Mouse (Mus musculus) lung, postnatal 10 days (tissue): ENCODE data around the gene Tnfsf10.
"Not testable (repeated sequence)": the region's sequence is repeated elsewhere in the genome, so short reads cannot be mapped to it uniquely, and the experiment has no call there.

ENCODE experiments used
- DNase-seq: peaks from one replicate; pipeline ENCODE4 v3.0.0; 2021

The Tnfsf10 gene

DNA sequence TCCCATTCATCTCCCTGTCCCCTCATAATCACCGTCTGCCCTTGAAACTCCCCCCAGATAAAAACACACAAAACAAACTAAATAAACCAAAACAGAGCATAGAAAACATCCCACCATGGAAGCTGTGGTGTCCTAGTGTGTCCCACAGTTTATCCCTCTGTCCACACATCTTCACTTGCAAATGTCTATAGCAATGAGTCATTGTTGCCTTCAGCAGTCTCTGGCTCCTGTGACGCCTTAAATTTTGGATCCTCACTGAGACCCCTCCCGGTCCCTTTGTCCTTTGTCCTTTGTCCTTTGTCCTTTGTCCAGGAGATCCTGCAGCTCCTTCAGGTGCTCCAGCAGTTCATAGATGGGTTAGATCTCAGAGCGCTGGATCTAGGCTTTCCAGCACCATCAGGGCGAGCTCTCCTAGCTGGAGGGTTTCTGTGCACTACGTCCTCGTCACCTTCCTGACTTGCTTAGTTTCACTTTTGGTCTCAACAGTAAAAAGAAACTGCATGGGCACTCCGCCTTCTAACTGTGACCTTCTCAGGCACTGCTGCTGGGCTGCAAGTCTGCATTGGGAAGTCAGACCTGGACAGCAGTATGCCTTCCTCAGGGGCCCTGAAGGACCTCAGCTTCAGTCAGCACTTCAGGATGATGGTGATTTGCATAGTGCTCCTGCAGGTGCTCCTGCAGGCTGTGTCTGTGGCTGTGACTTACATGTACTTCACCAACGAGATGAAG is at the start of gene Tnfsf10:
TSS of gene Tnfsf10 (plus strand) at position 470 of the 729 bp plus-strand sequence.
- peak; percentile 58 for DNase-seq

DNA sequence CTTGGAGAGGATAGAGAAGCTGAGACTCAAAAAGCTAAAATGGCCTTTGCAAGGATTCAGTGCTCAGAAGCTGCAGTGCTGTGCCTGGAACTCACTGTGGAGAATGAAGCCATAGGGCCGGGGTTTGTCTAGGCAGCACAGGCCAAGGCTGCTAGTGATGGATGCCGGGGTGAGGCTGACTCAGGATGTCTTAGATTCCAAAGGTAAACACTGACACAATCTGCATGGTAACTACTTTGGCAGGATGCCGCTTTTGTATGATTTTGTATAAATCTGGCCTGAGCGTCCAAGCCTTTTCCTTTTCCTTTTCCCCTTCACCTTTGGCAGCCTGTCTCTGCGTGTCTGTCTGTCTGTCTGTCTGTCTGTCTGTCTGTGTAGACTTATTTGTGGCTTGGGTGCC is 49.5 kb upstream of the Tnfsf10 start:
- DNase-seq, result peak; percentile 87

DNA sequence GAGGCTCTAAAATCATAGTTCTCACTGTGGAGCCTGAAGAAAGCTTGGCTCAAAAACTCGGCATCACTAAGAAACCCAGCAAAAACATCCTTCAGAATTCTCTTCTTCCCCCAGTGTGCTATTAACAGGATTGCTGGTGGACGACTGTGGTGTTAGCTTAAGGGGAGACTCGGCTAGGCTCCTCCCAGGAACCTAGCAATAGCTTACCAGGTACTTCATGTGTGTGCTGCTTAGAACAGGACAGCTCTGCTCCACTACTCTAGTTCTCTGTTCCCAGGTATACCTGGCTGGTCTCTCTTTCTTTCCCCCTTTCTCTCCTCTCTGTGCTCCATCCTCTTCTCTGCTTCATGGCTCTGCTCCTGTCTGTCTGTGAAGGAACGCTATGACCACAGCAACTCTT is 48.9 kb upstream of the Tnfsf10 start:
- DNase-seq, result no peak

DNA sequence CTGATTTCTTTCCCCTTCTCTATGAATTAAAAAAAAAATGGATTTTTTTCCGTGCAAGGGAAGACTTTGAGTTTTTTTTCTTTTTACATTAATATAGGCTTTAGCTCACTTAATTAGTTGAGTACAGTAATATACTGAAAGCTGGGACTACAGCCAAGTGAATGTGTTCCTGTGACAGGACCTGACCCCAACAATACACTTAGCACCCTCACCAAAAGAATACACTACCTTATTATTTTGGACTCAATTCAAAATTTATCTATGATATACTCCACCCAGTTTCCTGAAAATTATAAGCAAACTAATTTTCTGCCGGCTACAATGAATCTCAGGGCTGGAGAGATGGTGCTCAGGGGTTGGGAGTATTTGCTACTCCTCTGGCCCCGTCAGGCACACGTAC is 47.7 kb upstream of the Tnfsf10 start:
- peak; percentile 29 for DNase-seq

DNA sequence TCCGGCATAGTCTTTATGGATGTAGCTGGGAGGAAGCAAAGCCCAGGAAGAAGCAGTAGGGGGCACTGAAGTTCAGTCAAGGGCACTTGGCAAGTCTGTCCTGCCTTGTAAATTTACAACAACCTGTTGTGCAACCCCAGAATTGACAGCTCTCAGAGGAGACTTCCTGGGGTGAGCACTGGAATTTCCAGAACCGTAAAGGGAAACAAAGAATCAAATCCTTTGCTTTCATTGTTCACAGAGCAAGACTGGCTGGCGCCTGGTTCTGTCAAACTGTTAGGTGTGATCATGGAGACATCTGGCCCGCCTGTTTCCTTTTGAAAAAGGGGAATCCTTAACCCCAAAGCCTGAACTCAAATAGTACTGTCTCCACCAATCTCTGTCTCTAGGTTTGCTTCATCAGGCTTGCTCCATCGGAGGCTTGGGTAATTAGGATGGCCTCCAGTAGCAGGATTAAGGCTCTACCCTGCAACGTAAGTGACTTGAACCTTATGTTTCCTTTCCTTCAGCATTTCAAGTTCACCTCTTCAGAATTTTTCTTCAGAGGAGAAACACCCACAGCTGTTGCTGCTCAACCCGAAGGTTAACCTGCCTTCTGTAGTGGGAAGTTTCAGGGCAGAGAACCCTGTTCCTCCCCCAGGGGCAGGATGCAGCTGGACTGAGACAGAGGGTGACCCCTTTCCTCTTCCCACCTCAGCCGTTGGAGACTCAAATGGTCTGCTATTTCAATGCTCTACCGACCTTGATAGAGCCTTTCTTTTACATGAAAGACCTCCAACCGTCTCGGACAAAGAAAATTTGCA is 46.5 kb upstream of the Tnfsf10 start:
- DNase-seq, result peak; percentile 89

DNA sequence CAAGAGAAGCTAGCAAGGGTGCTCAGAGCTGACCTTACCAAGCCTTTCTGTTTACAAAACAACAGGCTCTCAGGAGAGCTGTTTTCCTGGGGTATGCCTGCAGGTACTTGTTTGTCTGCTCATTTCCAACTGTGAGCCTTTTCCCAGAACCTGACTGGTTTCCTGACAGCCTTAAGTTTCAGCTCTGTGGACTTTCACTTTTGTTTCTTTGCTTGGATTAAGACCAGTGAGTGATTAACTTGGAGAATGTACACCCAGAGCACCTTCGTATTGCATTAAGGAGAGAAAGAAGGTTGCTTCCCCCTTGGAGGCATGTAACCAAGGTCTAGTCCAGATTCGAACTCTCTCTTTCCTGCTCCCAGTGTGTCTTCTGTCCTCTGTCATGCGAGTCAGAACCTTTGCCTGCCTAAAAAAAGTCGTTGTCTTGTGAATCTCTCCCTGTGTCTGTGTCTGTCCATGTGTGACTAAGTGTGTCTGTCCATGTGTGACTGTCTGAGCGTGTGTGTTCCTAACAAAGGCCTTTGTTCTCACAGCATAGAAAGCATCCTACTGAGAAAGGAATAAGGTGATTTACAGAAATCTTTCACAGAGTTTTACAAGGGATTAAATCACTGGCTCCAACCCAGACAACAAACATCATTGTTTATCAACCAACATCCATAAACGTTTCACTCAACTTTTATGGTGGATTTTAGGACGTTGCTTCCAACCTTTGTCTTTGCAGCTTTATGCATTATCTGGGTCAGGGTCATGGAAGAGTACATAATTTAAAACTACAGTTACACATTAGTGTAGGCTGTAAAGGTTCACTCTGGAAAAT is 43.7 kb upstream of the Tnfsf10 start:
- no peak for DNase-seq

DNA sequence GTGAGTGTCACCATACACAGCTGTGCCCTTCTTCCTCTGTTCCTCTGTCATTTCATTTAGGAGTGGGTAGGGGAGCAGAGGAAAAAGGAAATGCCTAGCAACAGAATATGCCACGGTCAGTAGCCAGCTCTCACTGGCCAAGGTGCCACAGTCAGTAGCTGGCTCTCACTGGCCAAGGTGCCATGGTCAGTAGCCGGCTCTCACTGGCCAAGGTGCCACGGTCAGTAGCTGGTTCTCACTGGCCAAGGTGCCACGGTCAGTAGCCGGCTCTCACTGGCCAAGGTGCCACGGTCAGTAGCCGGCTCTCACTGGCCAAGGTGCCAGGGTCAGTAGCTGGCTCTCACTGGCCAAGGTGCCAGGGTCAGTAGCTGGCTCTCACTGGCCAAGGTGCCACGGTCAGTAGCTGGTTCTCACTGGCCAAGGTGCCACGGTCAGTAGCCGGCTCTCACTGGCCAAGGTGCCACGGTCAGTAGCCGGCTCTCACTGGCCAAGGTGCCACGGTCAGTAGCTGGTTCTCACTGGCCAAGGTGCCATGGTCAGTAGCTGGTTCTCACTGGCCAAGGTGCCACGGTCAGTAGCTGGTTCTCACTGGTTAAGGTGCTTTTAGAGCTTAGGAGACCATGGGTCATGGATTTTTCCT is 37.4 kb upstream of the Tnfsf10 start:
- DNase-seq, result not testable (repeated sequence)

DNA sequence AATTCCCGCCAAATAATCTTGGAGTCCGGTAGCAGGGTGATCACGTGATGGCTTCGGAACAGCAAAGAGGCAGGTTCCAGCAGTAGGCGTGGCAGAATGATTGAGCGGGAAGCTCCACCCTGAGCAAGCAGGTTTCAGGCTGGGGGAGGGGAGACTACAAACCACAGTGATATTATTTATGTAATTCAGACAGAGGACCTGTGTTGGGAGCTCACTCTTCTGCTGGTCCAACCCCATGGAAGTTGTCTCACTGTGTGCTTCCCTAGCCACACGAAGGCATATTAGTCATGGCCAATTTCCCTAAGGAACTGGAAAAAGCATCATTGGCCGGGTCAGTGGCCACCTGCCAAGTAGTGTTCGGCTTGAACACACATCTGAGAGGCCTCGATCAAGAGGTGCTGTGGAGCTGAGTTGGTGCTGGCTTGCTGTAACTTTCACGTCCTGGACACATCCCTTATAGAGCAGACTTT is 36.5 kb upstream of the Tnfsf10 start:
- DNase-seq, result peak; percentile 63

DNA sequence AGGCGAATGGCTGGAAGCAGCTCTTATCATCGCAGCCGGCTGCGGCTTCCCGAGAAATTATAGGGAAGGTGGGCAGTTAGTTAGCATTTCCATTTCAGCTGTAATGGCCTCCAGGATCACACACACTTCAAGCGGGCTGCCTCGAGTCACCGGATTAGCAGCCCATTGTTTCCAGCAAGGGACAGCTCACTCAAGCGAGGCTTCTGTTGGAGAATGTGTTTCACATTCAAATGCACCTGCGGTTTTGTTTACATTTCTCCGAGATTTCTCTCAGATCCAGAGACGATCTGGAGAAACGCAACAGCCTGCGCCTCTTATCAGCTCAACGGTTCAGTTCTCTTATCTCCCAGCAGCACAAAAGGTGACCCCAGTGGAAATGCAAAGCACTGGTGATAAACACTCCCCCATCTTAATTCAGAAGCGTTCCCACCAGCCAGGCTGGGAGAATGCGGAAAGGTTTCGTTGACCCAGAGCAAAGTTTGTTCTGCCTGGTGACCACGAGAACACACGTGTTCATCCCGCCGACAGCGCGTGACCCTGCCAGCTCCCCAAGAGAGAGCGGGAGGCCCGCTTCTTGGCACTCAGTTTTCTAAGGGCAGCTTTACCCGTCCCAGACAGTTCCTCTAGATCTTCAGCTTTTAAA is 33.6 kb upstream of the Tnfsf10 start:
- no peak for DNase-seq

DNA sequence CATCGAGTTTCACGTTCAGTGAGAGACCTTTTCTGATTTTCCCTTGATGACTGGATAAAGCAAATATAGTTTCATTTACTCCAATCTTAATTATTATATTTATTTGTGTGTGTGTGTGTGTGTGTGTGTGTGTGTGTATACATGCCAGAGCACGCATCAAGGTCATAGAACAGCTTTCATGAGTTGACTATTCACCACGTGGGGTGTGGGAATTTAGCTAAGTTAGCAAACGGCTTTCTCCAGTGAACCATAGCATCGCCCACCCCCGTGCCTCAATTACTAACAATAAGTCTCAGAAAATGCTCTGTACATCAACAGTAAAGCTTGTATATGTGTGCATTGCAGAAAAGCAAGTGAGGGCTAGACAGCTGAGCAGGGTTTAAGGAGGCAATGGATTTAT is 33.0 kb upstream of the Tnfsf10 start:
- no peak for DNase-seq

DNA sequence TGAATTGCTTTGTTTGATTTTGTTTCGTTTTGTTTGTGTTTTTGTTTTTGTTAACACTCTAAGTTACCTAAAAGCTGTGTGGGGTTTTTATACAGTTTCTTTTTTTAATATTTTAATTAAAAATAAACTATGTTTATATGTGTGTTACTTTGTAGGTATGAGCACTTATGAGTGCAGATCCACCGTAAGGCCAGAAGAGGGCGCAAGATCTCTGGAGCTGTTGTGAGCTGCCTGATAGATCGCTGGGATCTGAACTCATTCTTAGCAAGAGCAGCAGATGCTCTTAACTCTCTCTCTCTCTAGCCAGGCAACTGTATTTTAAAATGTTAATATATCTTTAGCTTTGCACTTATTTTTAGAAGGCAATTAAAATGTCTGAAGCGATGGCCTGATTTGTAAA is 32.6 kb upstream of the Tnfsf10 start:
- DNase-seq, result no peak

DNA sequence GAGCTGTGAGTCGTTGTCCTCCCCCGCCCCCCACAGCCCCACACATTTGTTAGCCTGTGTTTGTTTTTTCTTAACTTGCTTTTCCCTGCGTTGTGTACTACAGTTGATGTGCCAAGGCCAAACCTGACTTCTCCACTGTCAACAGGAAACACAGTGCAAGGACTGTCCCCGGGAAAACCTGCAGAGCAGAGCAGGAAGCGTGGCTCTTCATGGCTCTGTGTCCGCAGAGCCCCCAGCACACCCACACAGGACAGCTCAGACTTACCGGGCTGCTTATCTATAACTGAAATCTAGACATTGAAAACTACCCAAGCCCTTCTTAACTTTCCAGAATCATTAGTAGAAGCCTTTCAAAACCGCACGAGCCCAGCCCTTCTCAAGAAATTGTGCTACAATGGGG is 31.8 kb upstream of the Tnfsf10 start:
- DNase-seq, result peak; percentile 48

DNA sequence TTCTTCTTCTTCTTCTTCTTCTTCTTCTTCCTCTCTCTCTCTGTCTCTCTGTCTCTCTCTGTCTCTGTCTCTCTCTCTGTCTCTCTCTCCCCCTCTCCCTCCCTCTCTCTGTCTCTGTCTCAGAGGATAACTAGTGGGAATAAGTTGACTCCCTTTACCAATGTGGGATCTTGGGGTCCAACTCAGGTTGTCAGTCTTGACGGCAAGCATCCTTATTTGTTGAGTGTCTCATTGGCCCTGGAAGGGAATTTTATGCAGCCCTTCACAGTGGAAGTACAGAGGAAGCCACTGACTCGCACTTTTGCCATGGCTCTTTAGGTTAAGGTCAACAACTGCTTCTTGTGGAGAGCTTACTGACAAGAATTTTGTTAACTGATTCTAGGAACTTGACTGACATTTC is 28.5 kb upstream of the Tnfsf10 start:
- no peak for DNase-seq

DNA sequence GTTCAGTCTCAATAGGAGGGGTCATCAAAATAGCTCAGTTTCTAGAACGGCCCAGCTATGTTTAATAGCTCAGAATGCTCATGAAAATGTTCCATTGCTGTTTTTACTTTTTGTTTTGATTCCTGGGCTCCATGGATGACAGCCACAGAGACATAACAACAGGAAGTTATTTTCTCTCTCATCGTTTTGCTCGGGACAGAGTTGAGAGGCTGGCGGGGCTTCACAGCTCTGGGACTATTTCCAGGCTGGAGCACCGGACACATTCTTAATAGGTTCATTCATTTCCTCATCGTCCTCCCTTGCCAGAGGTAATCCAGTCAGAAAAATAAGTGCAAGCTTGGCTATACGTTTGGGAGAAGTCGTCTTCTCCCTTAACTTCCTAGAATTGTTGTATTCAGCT is 27.9 kb upstream of the Tnfsf10 start:
- DNase-seq, result peak; percentile 50

DNA sequence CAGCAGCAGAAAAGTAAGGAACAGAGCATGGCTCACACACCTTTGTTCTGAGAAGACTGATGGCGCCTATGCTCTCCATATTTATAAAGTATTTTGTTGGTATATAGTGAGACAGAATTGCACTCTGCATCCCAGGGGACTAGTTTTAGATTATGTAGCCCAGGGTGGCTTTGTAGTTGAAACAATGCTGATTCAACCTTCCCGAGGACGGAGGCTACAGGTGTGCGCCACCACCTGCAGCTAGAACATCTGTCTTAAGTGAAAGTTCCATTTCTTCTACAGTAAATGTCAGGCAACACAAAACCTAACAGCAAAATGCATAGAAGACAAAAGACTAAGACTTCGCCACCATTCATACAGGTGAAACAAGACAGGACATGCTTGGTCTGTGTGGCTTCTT is 26.5 kb upstream of the Tnfsf10 start:
- DNase-seq, result no peak

DNA sequence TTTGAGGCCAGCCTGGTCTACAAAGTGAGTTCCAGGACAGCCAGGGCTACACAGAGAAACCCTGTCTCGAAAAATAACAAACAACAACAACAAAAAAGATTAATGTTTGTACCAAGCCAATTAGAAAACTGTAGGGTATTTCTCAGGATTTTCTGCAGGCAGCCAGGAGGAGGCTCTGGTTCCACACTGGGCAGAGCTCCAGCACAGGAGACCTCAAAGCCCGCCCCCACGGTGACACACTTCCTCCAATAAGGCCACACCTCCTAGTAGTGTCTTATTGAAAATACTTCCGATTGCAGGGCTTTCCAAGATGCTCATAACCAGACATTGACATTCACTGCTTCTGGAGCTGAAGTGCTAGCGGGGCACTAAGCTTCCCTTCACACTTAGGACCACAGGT is 25.9 kb upstream of the Tnfsf10 start:
- not testable (repeated sequence) for DNase-seq

DNA sequence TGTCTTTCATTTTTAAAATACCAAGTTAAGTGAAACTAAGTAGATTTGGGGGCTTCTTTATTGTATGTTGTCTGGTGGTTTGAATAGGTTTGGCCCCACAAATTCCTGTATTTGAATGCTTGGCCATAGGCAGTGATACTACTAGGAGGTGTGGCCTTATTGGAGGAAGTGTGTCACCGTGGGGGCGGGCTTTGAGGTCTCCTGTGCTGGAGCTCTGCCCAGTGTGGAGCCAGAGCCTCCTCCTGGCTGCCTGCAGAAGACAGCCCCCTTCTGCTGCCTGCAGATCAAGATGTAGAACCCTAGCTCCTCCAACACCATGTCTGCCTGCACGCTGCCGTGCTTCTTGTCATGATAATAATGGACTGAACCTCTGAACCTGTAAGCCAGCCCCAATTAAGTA is 25.4 kb upstream of the Tnfsf10 start:
- DNase-seq, result not testable (repeated sequence)

DNA sequence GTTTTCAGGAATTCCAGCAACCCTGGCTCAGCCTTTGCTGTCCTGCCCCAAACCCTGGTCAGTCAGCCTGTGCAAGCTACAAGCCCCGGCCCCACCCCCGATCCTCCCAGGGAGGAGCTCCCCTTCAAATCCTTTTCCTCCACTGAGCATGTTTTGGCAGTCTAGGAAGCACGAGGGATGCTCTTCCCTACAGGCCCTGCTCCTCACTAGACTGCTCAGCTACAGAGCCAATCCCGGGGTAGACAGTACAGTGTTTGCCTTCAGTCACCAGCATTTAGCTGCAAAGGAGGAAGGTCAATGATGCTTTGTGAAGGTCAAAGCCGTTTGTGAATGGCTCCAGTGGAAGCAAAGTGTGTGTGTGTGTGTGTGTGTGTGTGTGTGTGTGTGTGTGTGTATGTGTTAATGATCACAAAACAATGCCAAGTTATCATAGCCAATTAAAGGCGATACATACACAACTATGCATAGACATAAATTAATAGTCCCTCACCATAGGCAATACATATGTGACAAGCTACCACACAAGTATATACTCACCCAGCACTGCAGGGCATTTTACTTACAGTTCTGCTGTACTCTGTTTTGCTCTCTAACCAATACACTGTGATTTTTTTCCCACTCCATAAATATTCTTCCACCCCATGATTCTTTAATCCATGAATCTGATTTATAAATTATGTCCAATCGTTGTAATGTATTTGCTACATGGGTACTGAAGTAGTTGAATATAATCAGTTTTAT is 23.0 kb upstream of the Tnfsf10 start:
- no peak for DNase-seq

DNA sequence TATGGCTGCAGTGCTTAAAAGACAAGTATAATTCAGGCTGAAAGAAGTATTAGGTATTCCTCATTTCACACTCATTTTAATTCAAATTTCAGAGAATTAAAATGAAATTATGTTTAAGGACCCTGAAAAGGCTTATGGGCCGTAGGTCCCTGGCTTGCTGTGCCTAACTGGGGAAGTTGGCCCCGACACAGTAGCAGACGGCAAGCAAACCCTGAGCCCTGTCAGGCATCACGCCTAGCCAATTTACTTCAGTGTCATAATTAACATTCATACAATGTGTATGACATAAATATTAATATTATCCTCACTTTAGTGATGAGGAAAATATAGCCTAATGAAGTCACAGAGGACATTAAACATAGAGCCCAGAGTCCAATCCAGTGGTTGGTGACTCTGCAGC is 16.4 kb upstream of the Tnfsf10 start:
- DNase-seq, result no peak

DNA sequence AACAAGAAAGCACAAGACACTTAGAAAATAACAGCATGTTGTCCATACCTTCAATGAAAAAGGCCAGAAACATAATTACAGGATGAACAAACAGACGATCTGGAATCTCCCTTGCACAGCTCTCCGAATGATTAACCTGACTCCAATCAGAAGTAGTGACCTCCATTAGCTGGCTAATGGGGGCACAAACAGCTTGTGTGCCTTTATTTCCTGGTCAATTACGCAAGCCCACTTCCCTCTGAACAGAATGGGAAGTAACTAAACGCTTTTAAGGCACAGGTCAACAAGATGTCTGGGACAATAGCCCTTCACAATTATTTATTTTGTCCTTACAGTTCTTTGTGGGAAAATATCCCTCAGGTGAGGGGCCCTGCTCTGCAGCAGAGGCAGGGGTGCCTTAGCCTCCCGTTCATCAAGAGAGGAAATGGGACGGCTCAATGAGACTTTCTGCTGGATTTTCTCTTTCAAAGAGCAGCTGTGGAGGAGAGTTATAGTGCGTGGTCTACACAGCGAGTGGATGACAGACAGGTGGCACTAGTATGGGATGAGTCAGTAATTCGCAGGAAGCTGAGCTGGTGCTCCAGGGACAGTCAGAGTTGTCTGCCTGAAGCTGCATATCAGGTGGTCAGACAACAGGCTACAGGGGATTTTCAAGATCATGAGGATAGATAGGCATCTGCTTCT is 14.3 kb upstream of the Tnfsf10 start:
- DNase-seq, result no peak

DNA sequence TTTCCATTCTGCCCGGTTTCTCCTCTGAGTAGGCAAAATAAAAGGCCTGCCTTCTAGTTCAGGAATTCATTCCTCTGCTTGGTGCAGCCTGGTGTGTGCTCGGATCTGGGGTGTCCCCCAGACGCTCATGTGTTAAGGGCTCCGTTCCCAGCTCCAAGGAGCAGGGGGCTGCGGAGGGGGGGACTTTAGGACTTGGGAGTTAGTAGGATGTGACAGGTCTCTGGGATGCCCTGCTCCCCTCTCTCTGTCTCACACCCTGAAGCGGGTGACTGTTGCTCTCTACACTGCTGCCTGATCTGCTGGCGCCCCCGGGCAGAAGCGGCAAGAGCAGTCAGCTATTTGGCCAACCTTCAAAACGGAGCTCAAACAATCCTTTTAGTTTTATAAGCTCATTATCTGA is 10.0 kb upstream of the Tnfsf10 start:
- no peak for DNase-seq
